Mouse (Mus musculus): ENCODE results near the gene Nup62.

GRCm38 (mm10) chr7:44868465-44868864 is 52.6 kb downstream of the Nup62 start:
- TF ChIP-seq TAL1 (IDR thresholded peaks at IDR 0.05; ENCODE audit: low read length) (no peak), GATA1 (IDR thresholded peaks at IDR 0.05; ENCODE audit: low read length) (no peak)
